Mouse (Mus musculus): ENCODE results near the gene Map2k1. TPM values are rescaled to one million over a fixed set of nuclear protein-coding genes. Genes with fewer than 3 reads are reported as not detected.

Gene Map2k1
- polyA plus RNA-seq (2014; fragmentation: Illumina TruSeq; extraction: RNeasy Lipid Tissue Mini Kit (QIAGEN cat#74804)), result 62.7 TPM

DNA sequence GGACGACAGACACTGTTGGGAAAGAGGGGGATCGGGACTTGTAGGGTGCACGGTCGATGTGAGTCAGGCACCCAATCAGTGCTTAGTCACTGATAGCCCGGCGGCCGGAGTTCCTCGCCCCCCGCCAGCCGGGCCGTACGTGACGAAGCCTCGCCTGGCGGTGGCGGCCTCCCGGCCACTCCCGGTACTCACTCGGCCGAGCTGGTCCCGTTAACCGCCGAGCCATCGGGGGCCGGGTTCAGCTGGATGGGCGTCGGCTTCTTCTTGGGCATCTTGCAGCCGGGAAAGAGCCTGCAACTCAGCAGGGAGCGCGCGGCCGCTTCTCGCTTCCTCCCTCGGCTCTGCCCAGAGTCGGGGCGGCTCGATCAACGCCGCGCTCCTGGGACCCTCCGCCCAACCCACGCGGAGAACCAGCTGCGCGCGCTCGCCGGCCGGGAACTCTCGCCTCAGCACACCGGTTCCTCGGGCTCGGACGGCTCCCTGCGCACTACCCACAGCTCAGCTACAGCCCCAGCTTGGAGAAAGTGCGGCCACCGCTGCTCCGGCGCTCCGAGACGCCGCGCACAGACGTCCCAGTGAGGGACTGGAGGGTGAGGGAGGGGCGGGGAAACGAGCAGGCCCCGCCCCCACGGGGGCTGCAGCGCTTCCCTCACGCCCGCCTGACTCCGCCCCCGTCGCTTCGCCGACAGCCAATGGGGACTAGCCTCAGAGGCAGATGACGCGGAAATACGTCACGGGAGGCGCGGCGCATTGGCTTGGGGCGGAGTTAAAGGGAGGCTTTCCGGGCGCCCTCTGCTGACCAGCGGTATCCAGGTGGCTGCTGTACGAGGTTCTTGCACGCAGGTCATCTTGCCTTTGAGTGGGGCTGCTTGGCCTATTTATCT lies at the start of gene Map2k1:
Gene Map2k1 (minus strand): TSS at position 611 of the 884 bp plus-strand sequence.

DNA sequence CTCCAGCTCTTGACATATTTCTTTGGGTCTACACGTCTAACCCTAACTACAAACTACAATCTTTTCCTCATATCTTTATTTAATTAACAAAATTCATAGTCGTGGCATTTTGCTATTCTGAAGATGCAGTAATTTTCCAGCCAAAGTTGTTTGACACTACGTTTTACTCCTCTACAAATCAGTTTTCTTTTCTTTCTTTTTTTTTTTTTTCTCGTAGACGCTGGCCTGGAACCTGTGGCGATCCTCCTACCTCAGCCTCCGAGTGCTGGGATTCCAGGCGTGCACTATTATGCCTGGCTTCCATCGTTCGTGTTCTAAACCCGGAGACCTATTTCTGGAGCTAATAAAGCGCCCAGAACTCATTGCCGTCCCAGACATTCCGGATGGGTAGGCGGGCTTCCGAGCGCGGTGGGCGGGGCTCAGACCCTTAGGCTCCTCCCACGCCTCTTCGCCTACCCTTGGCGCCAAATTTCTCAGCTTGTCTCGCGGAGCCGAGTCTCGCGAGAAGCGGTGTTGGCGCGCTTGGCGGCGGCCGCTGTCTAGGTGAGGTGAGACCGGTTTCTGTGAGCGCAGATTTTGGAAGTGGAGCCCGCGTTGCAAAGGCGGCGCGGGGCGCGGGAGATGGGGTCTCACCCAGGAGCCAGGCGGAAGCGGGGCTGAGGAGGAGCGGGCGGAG lies 27.8 kb upstream of the Map2k1 start, which contains the start of gene Tipin:
Gene Tipin (plus strand): TSS at position 477 of the 676 bp plus-strand sequence.

DNA sequence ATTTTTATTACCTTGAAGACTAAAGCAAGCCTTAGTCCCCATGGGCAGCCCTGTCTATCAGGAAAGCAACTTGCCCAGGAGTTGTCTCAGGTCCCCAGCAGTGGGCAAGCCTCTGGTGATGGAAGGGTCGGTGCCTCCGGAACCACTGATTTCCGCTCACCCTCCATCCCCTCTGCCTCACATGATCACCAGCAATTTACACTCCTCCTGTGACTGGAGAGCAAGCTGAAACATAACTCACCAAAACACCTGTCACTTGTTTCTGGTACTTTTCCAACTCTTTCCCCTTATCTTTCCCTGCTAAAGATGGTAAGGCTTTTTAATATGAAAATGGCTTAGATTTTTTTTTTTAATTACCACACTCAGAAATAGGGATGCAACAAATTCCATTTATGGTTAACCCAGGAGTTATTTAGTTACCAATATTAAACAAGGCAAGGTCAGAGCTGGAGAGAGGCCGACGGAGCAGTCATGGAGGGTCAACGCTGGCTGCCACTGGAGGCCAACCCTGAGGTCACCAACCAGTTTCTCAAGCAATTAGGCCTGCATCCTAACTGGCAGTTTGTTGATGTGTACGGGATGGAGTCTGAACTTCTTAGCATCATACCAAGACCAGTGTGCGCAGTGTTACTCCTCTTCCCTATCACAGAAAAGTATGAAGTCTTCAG lies 18.5 kb downstream of the Map2k1 start, which contains the start of gene Uchl4:
Gene Uchl4 (plus strand): TSS at position 434 of the 668 bp plus-strand sequence.

DNA sequence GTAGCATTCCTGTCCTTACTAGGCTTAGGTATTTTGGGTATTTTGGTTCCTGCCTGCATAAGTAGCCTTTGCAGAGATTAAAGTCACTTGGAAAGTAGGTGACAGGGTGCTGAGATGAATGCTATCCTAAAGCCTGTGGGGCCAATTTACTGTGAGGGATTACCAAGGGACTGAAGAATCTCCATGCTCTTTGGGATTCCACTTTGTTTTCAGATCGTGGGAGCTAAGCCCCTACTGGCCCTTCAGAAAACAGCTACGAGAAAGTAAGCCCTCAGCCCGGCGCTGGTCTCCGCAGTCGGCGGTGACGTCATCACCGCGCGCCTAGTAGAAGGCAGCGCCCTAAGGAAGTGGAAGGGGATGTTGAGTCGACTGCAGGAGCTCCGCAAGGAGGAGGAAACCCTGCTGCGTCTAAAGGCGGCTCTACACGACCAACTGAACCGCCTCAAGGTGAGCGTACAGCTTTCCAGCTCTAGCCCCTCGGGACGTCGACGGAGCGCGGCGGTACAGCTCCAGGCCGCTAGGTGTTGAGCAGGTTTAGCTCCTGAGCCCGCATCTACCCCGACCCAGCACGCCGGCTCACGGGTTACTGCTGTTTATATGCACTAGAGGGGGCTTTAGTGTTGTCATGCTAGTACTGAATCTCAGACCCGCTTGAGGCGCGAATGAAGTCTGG lies 74.3 kb downstream of the Map2k1 start, which contains the start of gene Snapc5:
Gene Snapc5 (plus strand): TSS at position 301 of the 673 bp plus-strand sequence.

DNA sequence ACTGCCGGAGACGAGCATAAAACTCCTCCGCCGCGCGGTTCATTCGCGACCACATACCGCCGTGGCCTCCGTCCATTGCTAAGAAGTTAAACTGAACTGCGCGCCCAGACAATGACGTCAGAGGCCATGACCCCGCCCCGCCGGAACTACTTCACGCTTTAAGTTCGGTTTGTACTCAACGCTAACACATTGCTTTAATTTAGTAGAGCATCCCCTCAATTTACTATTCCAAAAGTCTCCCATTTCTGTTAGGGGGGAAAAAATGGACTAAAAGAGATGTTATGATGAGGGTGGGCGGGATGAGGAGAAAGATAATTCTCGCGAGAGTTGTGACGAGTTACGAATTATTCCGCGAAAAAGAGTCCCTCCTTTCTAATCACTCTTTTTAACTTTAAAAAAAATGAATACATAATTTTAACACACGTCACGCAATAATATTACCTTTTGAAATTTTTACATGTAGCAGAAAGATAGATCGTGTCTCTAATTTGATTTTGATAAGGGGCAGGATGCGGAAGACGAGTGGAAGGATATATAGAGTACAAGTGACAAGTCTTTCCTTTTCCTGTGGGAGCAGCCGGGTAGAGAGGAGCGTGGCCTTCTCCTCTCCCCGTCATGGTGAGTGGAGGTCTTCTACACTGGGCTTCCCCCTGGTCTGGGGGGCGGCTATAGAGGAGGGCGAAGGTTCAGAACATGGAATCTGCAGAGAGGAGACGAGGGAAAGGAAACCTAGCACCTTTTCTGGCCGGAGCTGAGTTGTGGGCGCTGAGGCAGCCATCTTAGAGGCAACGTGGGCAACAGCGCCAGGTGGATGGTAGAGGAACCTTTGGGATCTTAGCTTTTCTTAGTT lies 80.4 kb downstream of the Map2k1 start, which contains the start of the genes Zwilch and Rpl4:
Gene Zwilch (minus strand): TSS at position 289 of the 850 bp plus-strand sequence.
Gene Rpl4 (plus strand): TSS at position 560 of the 850 bp plus-strand sequence.

Other genes starting within 250 kb of the Map2k1 start
- 5.3 TPM for gene Smad6, start 231.6 kb downstream of the Map2k1 start, polyA plus RNA-seq (2014; fragmentation: Illumina TruSeq; extraction: RNeasy Lipid Tissue Mini Kit (QIAGEN cat#74804))
- not detected for gene Lctl, start 136.5 kb downstream of the Map2k1 start, polyA plus RNA-seq (2014; fragmentation: Illumina TruSeq; extraction: RNeasy Lipid Tissue Mini Kit (QIAGEN cat#74804))
- 22.9 TPM for gene Zwilch, start 80.5 kb downstream of the Map2k1 start, polyA plus RNA-seq (2014; fragmentation: Illumina TruSeq; extraction: RNeasy Lipid Tissue Mini Kit (QIAGEN cat#74804))
- gene Rpl4, start 80.3 kb downstream of the Map2k1 start, polyA plus RNA-seq (2014; fragmentation: Illumina TruSeq; extraction: RNeasy Lipid Tissue Mini Kit (QIAGEN cat#74804)), result 844 TPM
- gene Snapc5, start 74.4 kb downstream of the Map2k1 start, polyA plus RNA-seq (2014; fragmentation: Illumina TruSeq; extraction: RNeasy Lipid Tissue Mini Kit (QIAGEN cat#74804)), result 65.5 TPM
- 0.43 TPM for gene Uchl4, start 18.4 kb downstream of the Map2k1 start, polyA plus RNA-seq (2014; fragmentation: Illumina TruSeq; extraction: RNeasy Lipid Tissue Mini Kit (QIAGEN cat#74804))
- gene Tipin, start 27.9 kb upstream of the Map2k1 start, polyA plus RNA-seq (2014; fragmentation: Illumina TruSeq; extraction: RNeasy Lipid Tissue Mini Kit (QIAGEN cat#74804)), result 127 TPM
- 17.0 TPM for gene Dis3l, start 87.7 kb upstream of the Map2k1 start, polyA plus RNA-seq (2014; fragmentation: Illumina TruSeq; extraction: RNeasy Lipid Tissue Mini Kit (QIAGEN cat#74804))
- 0.14 TPM for gene Megf11, start 132.0 kb upstream of the Map2k1 start, polyA plus RNA-seq (2014; fragmentation: Illumina TruSeq; extraction: RNeasy Lipid Tissue Mini Kit (QIAGEN cat#74804))